Mouse (Mus musculus): ENCODE results near the gene Tssk1.

The Tssk1 gene

GRCm38 (mm10) chr16:17896091-17896490 is 2.1 kb downstream of the Tssk1 start:
- in situ Hi-C loops (cut with MboI; ENCODE audit: low sequenced_read_pairs), result no loop called here

DNA sequence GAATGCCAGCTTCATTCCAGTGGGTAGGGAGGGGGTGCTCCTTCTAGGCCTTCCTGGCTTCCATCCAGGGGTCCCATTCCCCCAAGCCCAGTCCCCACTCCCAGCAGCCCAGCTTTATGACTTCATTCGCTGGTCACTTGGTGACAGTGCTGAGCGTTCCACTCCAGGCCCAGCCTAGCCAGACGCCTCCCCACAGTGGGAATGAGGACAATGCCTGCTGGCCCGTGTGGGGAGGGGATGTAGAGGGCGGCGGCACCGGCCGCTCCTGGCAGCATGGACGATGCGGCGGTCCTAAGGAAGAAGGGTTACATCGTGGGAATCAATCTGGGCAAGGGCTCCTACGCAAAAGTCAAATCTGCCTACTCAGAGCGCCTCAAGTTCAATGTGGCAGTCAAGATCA is 4.4 kb downstream of the Tssk1 start, which contains the start of the genes Dgcr2 and Tssk2:
Gene Dgcr2, minus strand, starts transcription at position 101 of the 400 bp plus-strand sequence.
Gene Tssk2, plus strand, starts transcription at position 176 of the 400 bp plus-strand sequence.
- in situ Hi-C loops (cut with MboI; ENCODE audit: low sequenced_read_pairs), result no loop called here

DNA sequence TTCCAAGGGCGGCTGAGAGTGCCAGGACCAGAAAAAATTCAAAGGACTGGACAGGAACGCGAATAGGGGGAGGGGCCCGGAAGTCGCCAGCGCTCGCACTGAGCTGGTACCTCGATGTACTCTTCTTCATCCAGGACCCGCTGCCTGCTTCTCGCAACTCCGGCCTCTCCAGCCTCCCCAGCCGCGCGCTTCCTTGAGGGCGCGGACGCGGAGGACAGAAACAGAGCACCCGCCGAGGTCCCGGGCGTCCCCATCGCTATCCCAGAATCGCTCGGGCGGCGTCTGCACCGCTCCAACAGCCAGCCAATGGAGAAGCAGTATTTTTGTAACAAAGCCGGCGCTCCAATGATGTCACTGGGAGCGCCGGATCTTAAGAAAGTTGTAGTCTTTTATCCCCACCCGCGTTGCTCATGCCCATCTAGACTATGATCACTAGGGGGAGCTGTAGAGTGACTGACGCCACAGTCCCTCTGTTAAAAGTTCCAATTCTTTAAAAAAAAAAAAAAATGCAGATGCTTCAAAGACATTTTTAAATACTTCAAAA is 17.1 kb downstream of the Tssk1 start, which contains the start of gene Ess2:
Gene Ess2, minus strand, starts transcription at position 297 of the 544 bp plus-strand sequence.
- in situ Hi-C loops (cut with MboI; ENCODE audit: low sequenced_read_pairs), result no loop called here

DNA sequence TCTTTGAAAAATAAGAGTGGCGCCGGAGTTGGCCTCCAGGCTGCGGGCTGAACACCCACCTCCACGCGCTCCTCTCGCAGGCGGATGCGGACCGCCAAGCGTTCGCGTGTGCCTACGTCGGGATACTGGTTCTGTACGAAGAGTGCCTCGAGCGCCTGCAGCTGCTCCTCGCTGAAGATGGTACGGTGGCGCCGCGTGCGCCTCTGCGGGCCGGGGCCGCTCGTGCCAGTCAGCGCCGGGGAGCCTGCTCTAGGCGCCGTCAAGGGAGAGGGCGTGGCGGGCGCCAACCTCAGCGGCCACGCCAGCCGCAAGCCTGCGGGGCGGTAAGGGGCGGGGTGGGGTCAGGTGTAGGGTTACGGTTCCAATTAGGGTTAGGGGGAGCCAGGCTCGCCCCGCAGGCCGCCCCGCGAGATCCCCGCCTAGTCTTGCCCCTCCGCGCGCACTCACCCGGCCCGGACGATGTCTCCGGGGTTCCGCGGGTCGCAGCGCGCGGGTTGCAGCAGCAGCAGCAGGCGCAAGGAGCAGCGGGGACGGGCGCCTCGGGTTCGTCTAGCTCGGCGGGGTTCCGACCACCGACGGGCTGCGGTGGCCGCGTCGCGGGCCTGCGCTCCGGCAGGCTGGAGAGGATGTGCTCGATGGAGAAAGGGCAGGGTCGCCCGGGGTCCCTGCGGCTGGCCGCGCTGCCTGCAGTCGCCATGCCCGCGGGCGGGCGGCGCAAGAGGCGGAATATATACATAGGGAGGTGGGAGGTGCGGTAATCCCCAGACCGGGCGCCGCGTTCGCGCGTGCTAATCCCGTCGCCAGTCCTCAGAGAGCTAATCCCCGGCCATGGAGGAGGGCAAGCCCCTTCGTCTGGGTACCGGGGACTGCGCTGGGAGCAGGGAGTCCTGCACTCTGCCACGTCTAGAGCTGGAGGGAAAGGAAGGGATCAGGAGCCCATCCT is 20.6 kb downstream of the Tssk1 start, which contains the start of gene Gsc2:
Gene Gsc2, minus strand, starts transcription at position 753 of the 943 bp plus-strand sequence.
- in situ Hi-C loops (cut with MboI; ENCODE audit: low sequenced_read_pairs), result no loop called here

GRCm38 (mm10) chr16:17920586-17920985 is 26.6 kb downstream of the Tssk1 start:
- in situ Hi-C loops (cut with MboI; ENCODE audit: low sequenced_read_pairs), result no loop called here

DNA sequence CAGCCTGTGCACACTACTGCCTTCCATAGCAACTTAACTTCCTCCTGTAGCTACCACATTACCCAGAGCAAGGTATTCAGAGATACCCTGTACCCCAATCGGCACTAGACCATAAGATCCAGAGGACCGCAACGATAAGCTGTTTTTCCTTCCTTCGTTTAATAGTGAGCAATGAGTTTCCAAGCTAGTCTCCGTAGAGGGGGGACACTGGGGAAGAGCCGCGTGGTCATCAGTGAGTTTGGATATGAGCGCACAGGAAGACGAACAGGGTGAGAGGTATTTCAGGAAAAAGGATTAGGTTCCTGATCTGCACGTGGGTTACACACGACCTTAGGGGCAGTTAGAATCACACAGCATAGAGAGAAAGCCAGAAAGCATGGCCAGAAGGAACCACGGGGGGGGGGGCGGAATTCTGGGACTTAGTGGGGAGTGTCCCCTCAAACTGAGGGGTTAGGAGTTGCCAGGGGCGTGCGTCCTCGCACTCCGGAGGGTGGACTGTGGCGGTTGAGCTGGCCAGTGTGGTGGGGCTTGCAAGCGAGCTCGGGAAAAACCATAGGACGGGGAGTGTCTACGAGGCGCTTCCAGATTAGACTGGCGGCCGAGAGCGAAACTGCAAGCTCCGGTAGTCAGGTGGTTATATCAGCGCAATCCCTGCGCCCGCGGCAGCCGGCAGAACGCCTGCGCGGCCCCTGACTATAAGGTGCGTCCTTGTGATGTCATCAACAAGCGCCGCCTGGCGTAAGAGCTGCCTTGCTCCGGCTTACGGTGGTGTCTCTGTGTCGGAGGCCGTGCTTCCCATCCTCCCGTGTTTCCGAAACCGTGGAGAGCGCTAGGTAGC is 27.5 kb downstream of the Tssk1 start:
- in situ Hi-C loops (cut with MboI; ENCODE audit: low sequenced_read_pairs), result no loop called here

DNA sequence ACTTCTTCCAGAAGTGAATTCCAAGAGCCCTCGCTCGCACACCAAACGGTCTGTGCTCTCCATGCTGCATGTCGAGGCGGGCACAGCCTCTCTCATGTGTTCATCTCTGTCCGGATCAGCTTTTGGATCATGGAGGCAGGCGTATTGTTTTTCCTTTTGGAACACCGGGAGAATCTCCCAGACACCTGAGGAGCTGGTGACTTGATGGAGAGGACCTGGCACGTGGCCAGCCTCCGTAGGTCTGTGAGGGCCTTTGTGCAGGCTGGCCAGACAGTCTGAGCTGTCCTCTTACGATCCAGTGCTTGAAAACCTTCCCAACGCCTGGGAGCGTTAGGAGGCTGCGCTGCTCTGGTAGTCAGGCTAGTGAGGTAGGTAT is 28.1 kb downstream of the Tssk1 start:
- in situ Hi-C loops (cut with MboI; ENCODE audit: low sequenced_read_pairs), result no loop called here

DNA sequence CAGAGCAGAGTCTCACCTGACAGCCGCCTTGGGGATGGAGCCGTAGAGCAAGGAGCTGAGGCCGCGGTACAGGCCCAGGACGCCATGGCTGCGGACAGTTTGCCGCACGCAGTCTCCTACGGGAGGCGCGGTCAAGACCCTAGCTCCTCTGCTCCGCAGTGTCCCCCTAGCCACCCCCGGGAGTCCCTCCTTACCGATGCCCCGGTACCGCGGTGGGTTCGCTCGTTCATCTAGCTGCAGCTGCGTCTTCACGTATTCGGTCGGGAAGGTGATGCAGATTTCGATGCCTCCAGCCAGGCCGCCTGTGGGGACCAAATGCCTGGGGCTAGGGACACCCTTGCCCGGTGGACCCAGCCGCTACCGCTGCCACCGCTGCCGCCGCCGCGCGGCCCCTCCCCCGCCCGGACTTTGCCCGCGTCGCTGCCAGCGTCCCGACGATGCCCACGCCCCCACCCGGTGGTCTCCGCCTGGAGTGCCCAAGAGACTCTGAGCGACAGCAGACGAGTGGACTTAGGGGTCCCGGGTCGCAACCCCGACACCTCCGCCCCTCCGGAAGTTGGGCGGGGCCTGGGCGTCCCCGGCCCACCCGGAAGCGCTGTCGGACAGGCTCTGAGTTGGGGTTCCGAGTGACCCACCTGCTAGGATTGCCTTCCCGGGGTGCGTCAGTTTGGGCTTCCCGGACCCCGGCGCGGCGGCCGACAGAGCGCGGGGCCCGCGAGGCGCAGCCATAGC is 33.5 kb downstream of the Tssk1 start:
- in situ Hi-C loops (cut with MboI; ENCODE audit: low sequenced_read_pairs), result no loop called here

DNA sequence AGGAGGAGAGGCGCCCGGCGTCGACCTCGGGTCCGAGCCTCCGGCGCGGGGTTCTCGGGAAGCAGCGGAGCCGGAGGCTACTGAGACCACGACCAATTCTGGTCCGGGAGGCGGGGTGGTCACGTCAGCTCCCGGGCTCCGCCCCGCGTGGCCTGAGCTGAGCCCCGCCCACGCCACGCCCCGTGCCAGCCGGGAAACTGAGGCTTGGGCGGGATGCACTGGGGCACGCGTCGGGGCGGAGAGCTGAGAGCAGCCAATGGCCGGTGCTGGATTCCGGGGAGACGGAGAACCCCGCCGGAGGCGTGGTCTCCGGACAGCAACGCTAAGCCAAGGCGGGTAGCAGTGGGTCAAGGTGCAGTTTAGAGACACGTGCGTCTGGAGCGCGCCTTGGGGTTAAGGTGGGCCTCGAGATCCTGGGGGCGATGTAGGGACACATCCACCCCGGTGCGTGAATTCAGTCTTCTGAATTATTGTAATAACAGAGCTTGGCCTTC is 34.1 kb downstream of the Tssk1 start, which contains the start of gene Slc25a1:
Gene Slc25a1, minus strand, starts transcription at position 133 of the 494 bp plus-strand sequence.
- in situ Hi-C loops (cut with MboI; ENCODE audit: low sequenced_read_pairs), result no loop called here

GRCm38 (mm10) chr16:17928627-17929104 is 34.6 kb downstream of the Tssk1 start:
- in situ Hi-C loops (cut with MboI; ENCODE audit: low sequenced_read_pairs), result no loop called here

- in situ Hi-C loops (cut with MboI; ENCODE audit: low sequenced_read_pairs), result no loop called here
Measured at GRCm38 (mm10) chr16:17929211-17929610, 35.2 kb downstream of the Tssk1 start.

- in situ Hi-C loops (cut with MboI; ENCODE audit: low sequenced_read_pairs), result no loop called here
Measured at GRCm38 (mm10) chr16:17929631-17930030, 35.6 kb downstream of the Tssk1 start.

- in situ Hi-C loops (cut with MboI; ENCODE audit: low sequenced_read_pairs), result no loop called here
Measured at GRCm38 (mm10) chr16:17931906-17932460, 38.0 kb downstream of the Tssk1 start.

GRCm38 (mm10) chr16:17933594-17934444 is 39.8 kb downstream of the Tssk1 start:
- in situ Hi-C loops (cut with MboI; ENCODE audit: low sequenced_read_pairs), result no loop called here

- in situ Hi-C loops (cut with MboI; ENCODE audit: low sequenced_read_pairs), result no loop called here
Measured at GRCm38 (mm10) chr16:17934445-17934910, 40.5 kb downstream of the Tssk1 start.

DNA sequence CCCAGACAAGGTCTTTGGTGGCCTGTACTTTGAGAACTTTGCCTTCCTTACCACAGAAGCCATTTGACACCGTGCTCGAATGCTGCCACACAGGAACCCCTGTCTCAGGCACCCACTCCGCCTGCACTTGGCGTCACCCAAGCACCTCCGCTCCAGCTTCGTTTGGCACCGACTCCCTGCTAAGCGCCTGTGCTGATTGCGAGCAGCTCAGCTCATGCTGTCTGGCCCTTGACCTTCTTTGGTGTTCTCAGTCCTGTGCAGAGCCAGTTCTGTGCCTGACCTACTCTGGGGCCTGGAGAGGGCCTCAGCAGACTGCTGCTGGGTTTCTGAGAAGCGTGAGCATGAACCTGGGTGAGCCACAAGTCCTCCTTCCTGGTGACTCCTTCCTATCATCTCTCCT is 42.8 kb downstream of the Tssk1 start:
- in situ Hi-C loops (cut with MboI; ENCODE audit: low sequenced_read_pairs), result no loop called here

GRCm38 (mm10) chr16:17938187-17938586 is 44.2 kb downstream of the Tssk1 start:
- in situ Hi-C loops (cut with MboI; ENCODE audit: low sequenced_read_pairs), result no loop called here

- in situ Hi-C loops (cut with MboI; ENCODE audit: low sequenced_read_pairs), result no loop called here
Measured at GRCm38 (mm10) chr16:17938821-17939220, 44.8 kb downstream of the Tssk1 start.
